Mouse (Mus musculus): ENCODE results near the gene Mast4. TPM values are rescaled to one million over a fixed set of nuclear protein-coding genes. Genes with fewer than 3 reads are reported as not detected.

The Mast4 gene
- total and polyA plus RNA-seq, 3 experiments, result 0.99 to 7.4 (median 6.1) TPM

- Histone ChIP-seq H3K36me3 (replicated peaks in 1 of 2; ENCODE audit: control insufficient read depth in 1 of 2, insufficient read depth in 1 of 2, low read length in 1 of 2) (no peaks in the 10 kb centered on the region), H3K4me1 (ENCODE audit: control insufficient read depth in 1 of 2, insufficient read depth in 2 of 2) (no peaks in the 10 kb centered on the region), H3K9ac (ENCODE audit: insufficient read depth, low read depth) (no peak overlapping the region), H3K4me2 (ENCODE audit: insufficient read depth, low read depth, poor library complexity, severe bottlenecking) (no peak overlapping the region), H3K9me3 (replicated peaks; ENCODE audit: low read length) (no peaks in the 10 kb centered on the region), H3K27ac (ENCODE audit: insufficient read depth, low read depth) (no peak overlapping the region), H3K4me3 (replicated peaks in 1 of 3; ENCODE audit: low read depth in 2 of 3, low read length in 2 of 3, poor library complexity in 1 of 3) (no peak overlapping the region), H3K79me2 (replicated peaks; ENCODE audit: control insufficient read depth, extremely low read depth, insufficient read depth, poor library complexity, severe bottlenecking) (no peaks in the 10 kb centered on the region), H3K27me3 (replicated peaks) (no peaks in the 10 kb centered on the region)
- no peak for DNase-seq (ENCODE audit: extremely low read depth)
- in situ Hi-C loops (cut with MboI; ENCODE audit: low pct_ligation_motif_present, low pct_unique_long_range_greater_than_20kb, low sequenced_read_pairs) (no loop called here), dilution Hi-C loops (cut with MboI; ENCODE audit: extremely low pct_ligation_motif_present, extremely low pct_unique_long_range_greater_than_20kb, low sequenced_read_pairs) (no loop called here)
- TF ChIP-seq JUN (IDR thresholded peaks at IDR 0.05; ENCODE audit: insufficient read depth, low read depth, low read length) (no peak), CHD2 (IDR thresholded peaks at IDR 0.05; ENCODE audit: low read length) (no peak), E2F4 (IDR thresholded peaks at IDR 0.05; ENCODE audit: insufficient replicate concordance, low read depth, low read length) (no peak), JUND (conservative IDR thresholded peaks at IDR 0.05; ENCODE audit: low read depth, low read length) (no peak)
Measured at GRCm38 (mm10) chr13:102991196-102991595, 343.1 kb downstream of the Mast4 start.

GRCm38 (mm10) chr13:102990085-102990484, 344.2 kb downstream of the Mast4 start:
- dilution Hi-C loops (cut with MboI; ENCODE audit: extremely low pct_ligation_motif_present, extremely low pct_unique_long_range_greater_than_20kb, low sequenced_read_pairs) (no loop called here), in situ Hi-C loops (cut with MboI; ENCODE audit: low pct_ligation_motif_present, low pct_unique_long_range_greater_than_20kb, low sequenced_read_pairs) (no loop called here)
- DNase-seq (ENCODE audit: extremely low read depth), result no peak
- Histone ChIP-seq H3K4me3 (replicated peaks in 1 of 3; ENCODE audit: low read depth in 2 of 3, low read length in 2 of 3, poor library complexity in 1 of 3) (no peak overlapping the region), H3K4me1 (ENCODE audit: control insufficient read depth in 1 of 2, insufficient read depth in 2 of 2) (no peaks in the 10 kb centered on the region), H3K27ac (ENCODE audit: insufficient read depth, low read depth) (no peak overlapping the region), H3K9me3 (replicated peaks; ENCODE audit: low read length) (no peaks in the 10 kb centered on the region), H3K79me2 (replicated peaks; ENCODE audit: control insufficient read depth, extremely low read depth, insufficient read depth, poor library complexity, severe bottlenecking) (no peaks in the 10 kb centered on the region), H3K27me3 (replicated peaks) (no peaks in the 10 kb centered on the region), H3K9ac (ENCODE audit: insufficient read depth, low read depth) (no peak overlapping the region), H3K4me2 (ENCODE audit: insufficient read depth, low read depth, poor library complexity, severe bottlenecking) (no peak overlapping the region), H3K36me3 (replicated peaks in 1 of 2; ENCODE audit: control insufficient read depth in 1 of 2, insufficient read depth in 1 of 2, low read length in 1 of 2) (no peaks in the 10 kb centered on the region)
- TF ChIP-seq USF1 (IDR thresholded peaks at IDR 0.05; ENCODE audit: low read depth, low read length) (no peak), ZKSCAN1 (IDR thresholded peaks at IDR 0.05; ENCODE audit: borderline replicate concordance, low read depth, low read length) (no peak), BHLHE40 (IDR thresholded peaks at IDR 0.05; ENCODE audit: low read depth, low read length) (no peak), UBTF (IDR thresholded peaks at IDR 0.05; ENCODE audit: low read depth, low read length) (no peak), JUND (conservative IDR thresholded peaks at IDR 0.05; ENCODE audit: low read depth, low read length) (no peak), CHD2 (IDR thresholded peaks at IDR 0.05; ENCODE audit: low read length) (no peak)

GRCm38 (mm10) chr13:102989616-102990015, 344.7 kb downstream of the Mast4 start:
- in situ Hi-C loops (cut with MboI; ENCODE audit: low pct_ligation_motif_present, low pct_unique_long_range_greater_than_20kb, low sequenced_read_pairs), result no loop called here

More at GRCm38 (mm10) chr13:102989616-102990015, 344.7 kb downstream of the Mast4 start:
- no peak for TF ChIP-seq BHLHE40 (IDR thresholded peaks at IDR 0.05; ENCODE audit: low read depth, low read length)
- no peak for TF ChIP-seq ELF1 (IDR thresholded peaks at IDR 0.05; ENCODE audit: low read depth, low read length)
- no peak for TF ChIP-seq SIN3A (IDR thresholded peaks at IDR 0.05; ENCODE audit: low read length)
- no peak for TF ChIP-seq ZNF384 (IDR thresholded peaks at IDR 0.05; ENCODE audit: low read depth, low read length)
- TF ChIP-seq TBP (conservative IDR thresholded peaks at IDR 0.05; ENCODE audit: low read depth, low read length), result no peak
- Histone ChIP-seq H3K36me3 (replicated peaks in 1 of 2; ENCODE audit: control insufficient read depth in 1 of 2, insufficient read depth in 1 of 2, low read length in 1 of 2) (no peaks in the 10 kb centered on the region), H3K9me3 (replicated peaks; ENCODE audit: low read length) (no peaks in the 10 kb centered on the region), H3K4me3 (replicated peaks in 1 of 3; ENCODE audit: low read depth in 2 of 3, low read length in 2 of 3, poor library complexity in 1 of 3) (no peak overlapping the region), H3K27ac (ENCODE audit: insufficient read depth, low read depth) (no peak overlapping the region), H3K9ac (ENCODE audit: insufficient read depth, low read depth) (no peak overlapping the region), H3K4me1 (ENCODE audit: control insufficient read depth in 1 of 2, insufficient read depth in 2 of 2) (no peaks in the 10 kb centered on the region), H3K4me2 (ENCODE audit: insufficient read depth, low read depth, poor library complexity, severe bottlenecking) (no peak overlapping the region), H3K27me3 (replicated peaks) (no peaks in the 10 kb centered on the region), H3K79me2 (replicated peaks; ENCODE audit: control insufficient read depth, extremely low read depth, insufficient read depth, poor library complexity, severe bottlenecking) (no peaks in the 10 kb centered on the region)
- DNase-seq (ENCODE audit: extremely low read depth), result no peak
- dilution Hi-C loops (cut with MboI; ENCODE audit: extremely low pct_ligation_motif_present, extremely low pct_unique_long_range_greater_than_20kb, low sequenced_read_pairs), result no loop called here

Data from CH12.LX (cell line).